Mouse (Mus musculus): ENCODE data around the gene Ifitm2. TPM values are rescaled to one million over a fixed set of nuclear protein-coding genes. Genes with fewer than 3 reads are reported as not detected.

The Ifitm2 gene
- total RNA-seq, 2 experiments from 2014 or later, result 508 to 623 TPM

- DNase-seq (ENCODE audit: low spot score in 2 of 2), result no peak
These were observed 47.6 kb downstream of the Ifitm2 start for GRCm38 (mm10) chr7:140908181-140908580.

- no peak for DNase-seq (ENCODE audit: low spot score in 2 of 2)
These were observed 48.1 kb downstream of the Ifitm2 start for GRCm38 (mm10) chr7:140907697-140908096.

GRCm38 (mm10) chr7:140907131-140907530 lies 48.7 kb downstream of the Ifitm2 start:
- peak in 1 of 2 experiments; percentile 16 for DNase-seq (ENCODE audit: low spot score in 2 of 2)

GRCm38 (mm10) chr7:140905642-140906081 lies 50.1 kb downstream of the Ifitm2 start:
- DNase-seq (ENCODE audit: low spot score in 2 of 2), result no peak

Other genes with a start within 250 kb of the Ifitm2 start
- 100 to 1,000 TPM in 1 of 2 experiments, 1 to 10 TPM in 1; 4.1 to 138 TPM for gene Cyp2e1, start 192.2 kb downstream of the Ifitm2 start, total RNA-seq (2021)
- under 1 TPM in 1 of 2 experiments, not detected in 1; 0.42 TPM for gene Syce1, start 168.1 kb downstream of the Ifitm2 start, total RNA-seq (2021)
- gene Zfp941, start 133.8 kb downstream of the Ifitm2 start, total RNA-seq (2021), result 1 to 10 TPM; 5.1 to 5.4 TPM
- gene Urah, start 121.0 kb downstream of the Ifitm2 start, total RNA-seq (2021), result 10 to 100 TPM in 1 of 2 experiments, under 1 TPM in 1; 0.70 to 17.0 TPM
- not detected for gene Scgb1c1, start 110.4 kb downstream of the Ifitm2 start, total RNA-seq (2021)
- gene Odf3, start 108.2 kb downstream of the Ifitm2 start, total RNA-seq (2021), result under 1 TPM; 0.40 to 0.76 TPM
- gene Gm45785, start 99.7 kb downstream of the Ifitm2 start, total RNA-seq (2021), result 1 to 10 TPM in 1 of 2 experiments, not detected in 1; 1.2 TPM
- 10 to 100 TPM; 64.3 to 69.0 TPM for gene Ric8a, start 99.0 kb downstream of the Ifitm2 start, total RNA-seq (2021)
- gene Bet1l, start 98.4 kb downstream of the Ifitm2 start, total RNA-seq (2021), result 10 to 100 TPM; 40.2 to 42.9 TPM
- gene Psmd13, start 74.0 kb downstream of the Ifitm2 start, total RNA-seq (2021), result 100 to 1,000 TPM; 123 to 133 TPM
- 10 to 100 TPM; 34.7 to 41.8 TPM for gene Sirt3, start 73.7 kb downstream of the Ifitm2 start, total RNA-seq (2021)
- 100 to 1,000 TPM; 183 to 297 TPM for gene Cox8b, start 55.5 kb downstream of the Ifitm2 start, total RNA-seq (2021)
- gene Nlrp6, start 35.1 kb downstream of the Ifitm2 start, total RNA-seq (2021), result 1 to 10 TPM; 2.1 to 4.9 TPM
- gene Pgghg, start 14.6 kb downstream of the Ifitm2 start, total RNA-seq (2021), result 10 to 100 TPM; 41.5 to 44.5 TPM
- gene Ifitm5, start 5.7 kb downstream of the Ifitm2 start, total RNA-seq (2021), result 1 to 10 TPM; 2.6 to 2.8 TPM
- gene Gm45717, start 50 bp downstream of the Ifitm2 start, total RNA-seq (2021), result not detected
- gene Ifitm1, start 11.2 kb upstream of the Ifitm2 start, total RNA-seq (2021), result 10 to 100 TPM in 1 of 2 experiments, 1 to 10 TPM in 1; 8.0 to 13.7 TPM
- 100 to 1,000 TPM; 109 to 115 TPM for gene Ifitm3, start 54.8 kb upstream of the Ifitm2 start, total RNA-seq (2021)
- 1 to 10 TPM; 2.1 to 4.5 TPM for gene Ifitm6, start 61.9 kb upstream of the Ifitm2 start, total RNA-seq (2021)
- gene Gm17387, start 73.1 kb upstream of the Ifitm2 start, total RNA-seq (2021), result not detected
- 10 to 100 TPM in 1 of 2 experiments, 1 to 10 TPM in 1; 7.0 to 11.3 TPM for gene B4galnt4, start 105.1 kb upstream of the Ifitm2 start, total RNA-seq (2021)
- gene Pkp3, start 122.2 kb upstream of the Ifitm2 start, total RNA-seq (2021), result 1 to 10 TPM; 1.6 to 2.2 TPM
- 10 to 100 TPM in 1 of 2 experiments, 1 to 10 TPM in 1; 7.0 to 10.3 TPM for gene Sigirr, start 144.6 kb upstream of the Ifitm2 start, total RNA-seq (2021)
- gene Ano9, start 161.8 kb upstream of the Ifitm2 start, total RNA-seq (2021), result 1 to 10 TPM in 1 of 2 experiments, under 1 TPM in 1; 0.65 to 2.2 TPM
- gene Ptdss2, start 166.4 kb upstream of the Ifitm2 start, total RNA-seq (2021), result 10 to 100 TPM; 44.2 to 53.1 TPM
- gene Rnh1, start 216.9 kb upstream of the Ifitm2 start, total RNA-seq (2021), result 100 to 1,000 TPM; 179 to 186 TPM
- gene Hras, start 238.0 kb upstream of the Ifitm2 start, total RNA-seq (2021), result 10 to 100 TPM; 88.5 to 96.4 TPM
- gene Lrrc56, start 238.2 kb upstream of the Ifitm2 start, total RNA-seq (2021), result 1 to 10 TPM; 8.8 to 9.9 TPM